Mouse (Mus musculus) liver, postnatal 0 days (tissue): ENCODE data around the gene 1700034J05Rik. TPM values are rescaled to one million over a fixed set of nuclear protein-coding genes. Genes with fewer than 3 reads are reported as not detected.
A peak's percentile ranks its signal among the peaks of the same experiment; 100 is the strongest.

Source experiments
- ATAC-seq: fragments of 200-750 bp; cut with Nextera tagmentation; 2 replicates; pipeline ENCODE4 v1.8.0; 2017; ENCODE audit warnings: mild to moderate bottlenecking, moderate library complexity
- DNase-seq: peaks from one replicate; pipeline ENCODE4 v3.0.0-alpha.2; 2016
- H3K27ac ChIP-seq: fragments of 300-500 bp; sonication (generic); 2 replicates; pipeline ENCODE4 v1.5.1; 2014; ENCODE audit warnings: antibody characterized with exemption, moderate library complexity, mild to moderate bottlenecking, low read depth
- H3K27me3 ChIP-seq: fragments of 300-500 bp; sonication (generic); 2 replicates; pipeline ENCODE4 v1.6.1; 2014; ENCODE audit warnings: low read length, control low read depth, mixed read lengths; ENCODE audit not compliant: insufficient read depth
- H3K36me3 ChIP-seq: fragments of 300-500 bp; sonication (generic); replicated peaks from 2 replicates; pipeline ENCODE4 v1.6.1; 2014; ENCODE audit warnings: mild to moderate bottlenecking, control low read depth, low read length, moderate library complexity, mixed read lengths; ENCODE audit not compliant: insufficient read depth
- H3K4me1 ChIP-seq: fragments of 300-500 bp; sonication (generic); 2 replicates; pipeline ENCODE4 v1.6.1; 2014; ENCODE audit warnings: antibody characterized with exemption, mild to moderate bottlenecking, control low read depth; ENCODE audit not compliant: insufficient read depth
- H3K4me2 ChIP-seq: fragments of 300-500 bp; sonication (generic); 2 replicates; pipeline ENCODE4 v1.6.1; 2014; ENCODE audit warnings: low read depth, mild to moderate bottlenecking, low read length, moderate library complexity, mixed read lengths
- H3K4me3 ChIP-seq: fragments of 300-500 bp; sonication (generic); 2 replicates; pipeline ENCODE4 v1.5.1; 2014; ENCODE audit warnings: low read depth, low read length
- H3K9ac ChIP-seq: fragments of 300-500 bp; sonication (generic); replicated peaks from 2 replicates; pipeline ENCODE4 v1.6.1; 2014; ENCODE audit warnings: mild to moderate bottlenecking, moderate library complexity
- H3K9me3 ChIP-seq: fragments of 300-500 bp; sonication (generic); 2 replicates; pipeline ENCODE4 v1.6.1; 2016; ENCODE audit warnings: mild to moderate bottlenecking, control low read depth, low read length, mixed read lengths
- CTCF ChIP-seq: sonication (generic); IDR thresholded peaks from 2 replicates; pipeline ENCODE4 v1.5.1; 2016; ENCODE audit warnings: antibody characterized with exemption, low read depth
- EP300 ChIP-seq: IDR thresholded peaks from 2 replicates; pipeline ENCODE4 v1.6.1; 2016; ENCODE audit warnings: antibody characterized with exemption, low read depth, mild to moderate bottlenecking
- WGBS: fragments of 180-500 bp; shearing (Covaris S2); extraction: QIAGEN DNeasy Blood & Tissue Kit; methylation state at CpG from one replicate; pipeline ENCODE4 v1.1.7; 2014; ENCODE audit not compliant: insufficient replicate concordance; 5-methylcytosine and 5-hydroxymethylcytosine counted together
- polyA plus RNA-seq: library from polyadenylated mRNA; unstranded; fragments of >200 nt; fragmentation: Nextera tagmentation; extraction: Ambion mirVana; gene quantifications from 2 replicates; pipeline ENCODE4 v1.2.1, GENCODE M21; 2015

Gene 1700034J05Rik
- polyA plus RNA-seq, 1 experiment from 2014 or later: 0.05 TPM

DNA sequence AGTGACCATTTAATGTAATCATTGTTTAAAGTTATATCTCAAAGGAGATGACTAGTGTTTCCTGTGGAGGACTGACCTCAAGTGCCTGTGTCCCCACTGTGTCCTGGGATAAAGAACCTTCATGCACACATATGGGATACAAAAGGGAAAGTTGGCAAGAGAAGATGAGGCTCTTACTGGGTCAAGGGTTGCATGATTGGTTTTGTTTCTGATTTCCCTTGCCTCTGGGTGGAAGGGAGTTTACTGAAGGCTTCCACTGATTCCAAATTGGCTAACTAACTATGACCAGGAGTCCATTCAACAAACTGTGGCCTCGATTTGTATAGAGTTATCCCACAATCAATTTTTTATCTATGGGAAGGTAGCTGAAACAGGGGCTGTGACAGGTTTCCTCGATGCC lies 50.6 kb downstream of the 1700034J05Rik start:
- TF ChIP-seq EP300 (no peak), CTCF (no peak)
- no peak overlapping the region for H3K9ac ChIP-seq
- WGBS: 52% methylated on average over 2 of the region's 2 CpGs
- no peak overlapping the region for H3K4me3 ChIP-seq
- no peak overlapping the region for H3K4me2 ChIP-seq
- H3K27ac ChIP-seq: peak overlapping the region; percentile 85
- H3K27me3 ChIP-seq: no peaks in the 10 kb centered on the region
- H3K4me1 ChIP-seq: peaks cover 15% of the 10 kb centered on the region
- H3K9me3 ChIP-seq: no peaks in the 10 kb centered on the region
- ATAC-seq (peak; percentile 31; the same call in 1 of the 2 replicates), DNase-seq (no peak)
- no peaks in the 10 kb centered on the region for H3K36me3 ChIP-seq

GRCm38 (mm10) chr6:146901929-146902328 lies 52.3 kb downstream of the 1700034J05Rik start:
- Histone ChIP-seq H3K27ac (no peak overlapping the region), H3K9me3 (no peaks in the 10 kb centered on the region), H3K27me3 (no peaks in the 10 kb centered on the region), H3K36me3 (no peaks in the 10 kb centered on the region), H3K4me2 (no peak overlapping the region), H3K9ac (no peak overlapping the region), H3K4me1 (peaks cover 12% of the 10 kb centered on the region), H3K4me3 (no peak overlapping the region)
- TF ChIP-seq CTCF: 0 out of 2 replicates have a peak, but pooled peaks have one; percentile 13
- no peak for TF ChIP-seq EP300
- WGBS: 85% methylated on average over 4 of the region's 4 CpGs
- ATAC-seq (no peak), DNase-seq (no peak)

Other genes with a start within 250 kb of the 1700034J05Rik start
- 4.0 and 4.5 TPM in 2 replicates for gene Stk38l, start 229.4 kb downstream of the 1700034J05Rik start, polyA plus RNA-seq
- gene Arntl2, start 158.4 kb downstream of the 1700034J05Rik start, polyA plus RNA-seq: 0.17 and 0.72 TPM in 2 replicates
- gene Smco2, start 104.3 kb downstream of the 1700034J05Rik start, polyA plus RNA-seq: not detected in 2 replicates
- gene Ppfibp1, start 65.9 kb downstream of the 1700034J05Rik start, polyA plus RNA-seq: 8.9 and 11.3 TPM in 2 replicates
- gene Rep15, start 78.2 kb upstream of the 1700034J05Rik start, polyA plus RNA-seq: 0.14 and 0.19 TPM in 2 replicates
- gene Mrps35, start 88.3 kb upstream of the 1700034J05Rik start, polyA plus RNA-seq: 59.3 and 62.5 TPM in 2 replicates
- 0.15 TPM in 1 of 2 replicates, not detected in the other for gene Mansc4, start 132.6 kb upstream of the 1700034J05Rik start, polyA plus RNA-seq
- 1.4 and 1.6 TPM in 2 replicates for gene Klhl42, start 137.0 kb upstream of the 1700034J05Rik start, polyA plus RNA-seq